Mouse (Mus musculus): ENCODE measurements at regions not wholly inside any gene's neighbourhood (a gene's known extent, or its start where the extent isn't known, plus 50 kb on each side); places are given as distances from the start of the nearest gene placed in this dataset.

DNA sequence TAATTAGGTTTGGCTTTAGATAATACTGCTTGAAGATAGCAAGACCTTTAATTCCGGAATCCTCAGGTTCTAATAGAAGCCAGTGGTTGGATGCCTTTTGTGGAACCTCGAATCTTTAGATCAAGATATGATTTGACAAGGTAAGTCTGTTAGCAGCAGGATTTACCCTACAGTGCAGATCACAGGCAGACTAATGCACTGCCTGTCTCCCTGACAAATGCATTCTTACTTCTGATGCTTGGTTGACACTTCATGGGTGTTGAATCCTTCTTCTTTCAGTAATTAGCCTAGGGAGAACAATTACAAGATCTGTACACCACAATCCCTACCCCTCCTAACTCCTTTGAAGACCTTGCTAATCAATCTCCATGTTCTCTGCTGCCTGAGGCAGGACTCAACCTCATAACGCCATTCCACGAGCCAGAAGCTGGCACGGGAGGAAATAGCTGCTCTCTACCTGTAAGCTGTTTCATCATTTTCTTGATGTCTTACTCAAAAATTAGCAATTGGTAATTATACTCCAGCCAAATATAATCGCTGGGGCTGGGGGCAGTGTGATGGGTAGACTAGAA lies 118.3 kb upstream of the Irak1bp1 start:
- no peak for ATAC-seq (replicated peaks; ENCODE audit: insufficient number of reproducible peaks, low FRiP score, low TSS enrichment, poor library complexity, severe bottlenecking)

GRCm38 (mm10) chr9:82712769-82713733 lies 116.3 kb upstream of the Irak1bp1 start:
- no peak for ATAC-seq (replicated peaks; ENCODE audit: insufficient number of reproducible peaks, low FRiP score, low TSS enrichment, poor library complexity, severe bottlenecking)

- ATAC-seq (replicated peaks; ENCODE audit: insufficient number of reproducible peaks, low FRiP score, low TSS enrichment, poor library complexity, severe bottlenecking): no peak
Observed at GRCm38 (mm10) chr9:82728652-82729051, 100.7 kb upstream of the Irak1bp1 start.

GRCm38 (mm10) chr9:82729646-82730045 lies 99.7 kb upstream of the Irak1bp1 start:
- no peak for ATAC-seq (replicated peaks; ENCODE audit: insufficient number of reproducible peaks, low FRiP score, low TSS enrichment, poor library complexity, severe bottlenecking)

- no peak for ATAC-seq (replicated peaks; ENCODE audit: insufficient number of reproducible peaks, low FRiP score, low TSS enrichment, poor library complexity, severe bottlenecking)
Observed at GRCm38 (mm10) chr9:82733024-82733585, 96.2 kb upstream of the Irak1bp1 start.

- no peak for ATAC-seq (replicated peaks; ENCODE audit: insufficient number of reproducible peaks, low FRiP score, low TSS enrichment, poor library complexity, severe bottlenecking)
Observed at GRCm38 (mm10) chr9:82734959-82735358, 94.4 kb upstream of the Irak1bp1 start.

DNA sequence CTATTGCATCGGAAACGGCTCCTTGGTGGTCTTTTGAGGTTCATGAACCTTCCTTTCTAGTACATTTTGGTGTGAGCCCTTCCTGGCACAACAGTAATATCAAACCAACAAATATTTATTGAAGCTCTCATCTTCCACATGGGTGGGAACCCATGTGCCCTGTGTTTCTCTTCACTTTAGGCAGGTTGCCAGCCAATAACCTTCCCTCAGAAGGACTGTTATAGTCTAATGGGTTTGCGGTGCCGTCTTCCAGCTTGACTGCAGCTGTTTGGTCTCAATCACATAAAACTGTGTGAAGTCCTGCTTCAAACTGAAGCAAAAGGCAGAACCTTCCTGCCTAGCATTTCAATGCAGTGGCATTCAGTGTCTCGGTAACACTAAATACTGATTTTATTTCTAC lies 69.4 kb upstream of the Irak1bp1 start:
- no peak for ATAC-seq (replicated peaks; ENCODE audit: insufficient number of reproducible peaks, low FRiP score, low TSS enrichment, poor library complexity, severe bottlenecking)

DNA sequence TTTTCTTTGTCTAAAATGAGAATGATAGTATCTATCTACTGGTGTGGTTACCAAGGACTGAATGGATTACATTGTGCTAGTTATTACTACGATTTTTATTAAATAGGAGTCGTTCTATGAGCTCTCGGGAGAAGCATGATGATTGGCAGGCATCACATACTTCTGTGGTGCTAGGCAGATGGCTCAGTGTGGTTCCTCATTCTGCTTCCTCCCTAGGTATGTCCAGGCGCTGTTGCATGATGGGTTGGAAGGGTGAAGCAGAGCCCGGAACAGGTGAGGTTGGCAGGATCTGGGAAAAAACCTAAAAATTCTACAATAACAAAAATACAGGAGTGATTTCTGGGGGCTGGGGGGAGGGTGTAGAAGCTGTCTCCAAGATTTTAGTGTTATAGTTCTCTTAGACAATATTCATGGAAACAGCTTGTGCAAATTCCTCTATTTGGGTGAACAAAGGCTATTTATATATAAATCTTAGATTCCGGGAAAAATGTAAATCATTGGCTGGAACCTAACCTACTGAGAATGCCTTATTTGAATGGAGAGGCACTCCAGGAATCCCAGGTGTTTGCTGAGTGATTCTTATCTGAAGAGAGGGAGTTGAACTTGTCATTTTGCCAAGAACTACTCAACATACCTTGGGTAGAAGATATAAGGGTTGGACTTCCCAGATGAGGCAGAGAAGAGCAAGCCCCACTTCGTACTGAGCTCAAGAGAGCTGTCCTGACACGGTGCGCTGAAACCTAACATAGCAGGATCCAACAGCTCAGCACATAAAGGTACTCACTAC lies 68.5 kb upstream of the Irak1bp1 start:
- ATAC-seq (replicated peaks; ENCODE audit: insufficient number of reproducible peaks, low FRiP score, low TSS enrichment, poor library complexity, severe bottlenecking): no peak

GRCm38 (mm10) chr9:82763651-82764050 lies 65.7 kb upstream of the Irak1bp1 start:
- no peak for ATAC-seq (replicated peaks; ENCODE audit: insufficient number of reproducible peaks, low FRiP score, low TSS enrichment, poor library complexity, severe bottlenecking)

All from monocyte, adult 5-6 weeks (primary cell).